Mouse (Mus musculus) midbrain, embryonic 12.5 days (tissue): ENCODE measurements around the gene Slc8b1. TPM values are rescaled to one million over a fixed set of nuclear protein-coding genes. Genes with fewer than 3 reads are reported as not detected.

Experiments
- polyA plus RNA-seq: library from polyadenylated mRNA; unstranded; fragments of >200 nt; fragmentation: Nextera tagmentation; extraction: Ambion mirVana; gene quantifications from 2 replicates; pipeline ENCODE4 v1.2.1, GENCODE M21; 2016

Gene Slc8b1
- polyA plus RNA-seq, 1 experiment from 2014 or later = 3.1 TPM

Other genes with a start within 250 kb of the Slc8b1 start
- gene Lhx5, start 79.5 kb upstream of the Slc8b1 start, polyA plus RNA-seq = 45.2 and 51.9 TPM in 2 replicates
- gene Sdsl, start 38.4 kb upstream of the Slc8b1 start, polyA plus RNA-seq = 6.4 and 7.5 TPM in 2 replicates
- gene Sds, start 34.6 kb upstream of the Slc8b1 start, polyA plus RNA-seq = not detected in 2 replicates
- 31.5 and 36.2 TPM in 2 replicates for gene Plbd2, start 7.5 kb upstream of the Slc8b1 start, polyA plus RNA-seq
- gene Tpcn1, start 77.5 kb downstream of the Slc8b1 start, polyA plus RNA-seq = 12.9 and 14.2 TPM in 2 replicates
- gene Iqcd, start 77.8 kb downstream of the Slc8b1 start, polyA plus RNA-seq = 0.60 and 1.7 TPM in 2 replicates
- gene Rita1, start 101.4 kb downstream of the Slc8b1 start, polyA plus RNA-seq = 15.5 and 16.0 TPM in 2 replicates
- gene Ddx54, start 101.6 kb downstream of the Slc8b1 start, polyA plus RNA-seq = 51.8 and 53.0 TPM in 2 replicates
- not detected in 2 replicates for gene Cfap73, start 123.1 kb downstream of the Slc8b1 start, polyA plus RNA-seq
- gene Rasal1, start 137.6 kb downstream of the Slc8b1 start, polyA plus RNA-seq = not detected in 2 replicates
- 17.1 and 18.4 TPM in 2 replicates for gene Dtx1, start 200.8 kb downstream of the Slc8b1 start, polyA plus RNA-seq
- 0.21 and 0.34 TPM in 2 replicates for gene Oas2, start 238.7 kb downstream of the Slc8b1 start, polyA plus RNA-seq